Mouse (Mus musculus): ENCODE measurements around the gene Olfr509. TPM values are rescaled to one million over a fixed set of nuclear protein-coding genes. Genes with fewer than 3 reads are reported as not detected.
"Not testable (repeated sequence)": the region's sequence is repeated elsewhere in the genome, so short reads cannot be mapped to it uniquely, and the experiment has no call there.

Olfr509 gene
- 0.05 and 0.09 TPM in 2 replicates for polyA plus RNA-seq (2015; fragmentation: Nextera tagmentation; extraction: Ambion mirVana)

- H3K36me3 ChIP-seq = no peaks in the 10 kb centered on the region
- H3K27me3 ChIP-seq = no peaks in the 10 kb centered on the region
- H3K4me2 ChIP-seq (replicated peaks) = no peak within 1 kb of the TSS
- H3K4me1 ChIP-seq = no peaks in the 10 kb centered on the region
- no peak within 1 kb of the TSS for H3K27ac ChIP-seq
- no peak for ATAC-seq (ENCODE audit: low FRiP score, low read depth)
- H3K4me3 ChIP-seq = no peak within 1 kb of the TSS
- no peak within 1 kb of the TSS for H3K9ac ChIP-seq
- H3K9me3 ChIP-seq = no peaks in the 10 kb centered on the region
Measured at GRCm38 (mm10) chr7:108651806-108652205, at the start of gene Olfr509. Gene Olfr509 (minus strand): TSS chr7:108651906.

DNA sequence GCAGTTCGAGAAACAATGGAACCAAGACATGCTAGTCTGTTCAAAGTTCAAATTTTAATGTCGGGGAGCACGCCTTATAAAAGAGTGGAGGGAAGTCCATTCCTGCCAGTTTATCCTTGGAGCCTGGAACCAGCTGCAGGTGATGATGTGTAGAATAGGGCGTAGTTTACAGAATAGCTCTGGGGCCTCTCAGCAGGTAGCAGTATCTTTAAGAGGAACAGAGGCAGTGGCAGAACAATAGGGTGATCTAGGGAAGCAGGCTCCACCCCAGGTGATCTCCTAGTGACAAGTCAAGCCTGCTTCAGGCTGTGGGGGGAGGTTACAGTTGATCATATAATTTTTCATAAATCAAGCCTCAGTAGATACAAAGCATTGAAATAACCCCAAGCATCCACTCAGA lies 27.2 kb upstream of the Olfr509 start:
- H3K9ac ChIP-seq = no peak overlapping the region
- no peaks in the 10 kb centered on the region for H3K4me1 ChIP-seq
- 78% methylated on average over 4 of the region's 4 CpGs for WGBS
- no peak overlapping the region for H3K4me2 ChIP-seq (replicated peaks)
- no peaks in the 10 kb centered on the region for H3K9me3 ChIP-seq
- no peaks in the 10 kb centered on the region for H3K27me3 ChIP-seq
- no peak overlapping the region for H3K4me3 ChIP-seq
- ATAC-seq (ENCODE audit: low FRiP score, low read depth) = no peak
- H3K36me3 ChIP-seq = no peaks in the 10 kb centered on the region
- H3K27ac ChIP-seq = no peak overlapping the region

DNA sequence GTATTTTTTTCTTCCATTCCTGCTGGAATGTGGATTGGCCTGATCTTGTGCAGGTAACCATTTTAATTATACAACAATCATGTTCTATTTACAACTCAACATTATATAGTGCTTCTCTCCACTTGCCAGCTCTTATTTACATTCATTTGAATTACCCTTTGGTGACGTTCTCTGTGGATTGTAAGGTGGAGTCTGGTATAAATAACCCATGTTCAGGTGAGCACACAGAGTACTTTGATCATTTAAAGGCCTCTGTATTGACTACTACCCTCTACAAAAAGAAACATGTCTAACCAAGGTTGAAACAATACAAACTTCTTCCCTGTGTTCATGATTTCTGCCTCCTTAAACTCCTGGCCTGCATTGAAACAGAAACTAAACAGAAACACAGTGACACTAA lies 19.4 kb upstream of the Olfr509 start:
- Histone ChIP-seq H3K9ac (no peak overlapping the region), H3K36me3 (no peaks in the 10 kb centered on the region), H3K4me1 (no peaks in the 10 kb centered on the region), H3K4me3 (no peak overlapping the region), H3K4me2 (replicated peaks) (no peak overlapping the region), H3K9me3 (no peaks in the 10 kb centered on the region), H3K27me3 (no peaks in the 10 kb centered on the region), H3K27ac (no peak overlapping the region)
- ATAC-seq (ENCODE audit: low FRiP score, low read depth) = no peak
- 79% methylated on average over 1 of the region's 1 CpGs for WGBS

GRCm38 (mm10) chr7:108666118-108666517 lies 14.4 kb upstream of the Olfr509 start, which contains the start of gene Olfr510:
Gene Olfr510 (plus strand): TSS chr7:108666418.
- Histone ChIP-seq H3K9ac (no peak within 1 kb of the TSS), H3K4me3 (no peak within 1 kb of the TSS), H3K4me2 (replicated peaks) (no peak within 1 kb of the TSS), H3K27me3 (no peaks in the 10 kb centered on the region), H3K4me1 (no peaks in the 10 kb centered on the region), H3K9me3 (no peaks in the 10 kb centered on the region), H3K27ac (no peak within 1 kb of the TSS), H3K36me3 (no peaks in the 10 kb centered on the region)
- WGBS = 89% methylated on average over 1 of the region's 1 CpGs
- ATAC-seq (ENCODE audit: low FRiP score, low read depth) = no peak

GRCm38 (mm10) chr7:108662419-108662818 lies 10.7 kb upstream of the Olfr509 start:
- WGBS = 87% methylated on average over 3 of the region's 3 CpGs
- Histone ChIP-seq H3K27ac (no peak overlapping the region), H3K4me3 (no peak overlapping the region)

GRCm38 (mm10) chr7:108629694-108630093 lies 22.0 kb downstream of the Olfr509 start, which contains the start of gene Olfr508:
Gene Olfr508 (plus strand): TSS chr7:108629994.
- no peaks in the 10 kb centered on the region for H3K9me3 ChIP-seq
- ATAC-seq (ENCODE audit: low FRiP score, low read depth) = no peak
- H3K27ac ChIP-seq = no peak within 1 kb of the TSS
- H3K4me2 ChIP-seq (replicated peaks) = no peak within 1 kb of the TSS
- no peak within 1 kb of the TSS for H3K4me3 ChIP-seq
- H3K27me3 ChIP-seq = no peaks in the 10 kb centered on the region
- 87% methylated on average over 3 of the region's 3 CpGs for WGBS
- H3K4me1 ChIP-seq = no peaks in the 10 kb centered on the region
- H3K36me3 ChIP-seq = no peaks in the 10 kb centered on the region
- H3K9ac ChIP-seq = no peak within 1 kb of the TSS

More at GRCm38 (mm10) chr7:108662419-108662818, 10.7 kb upstream of the Olfr509 start:
- H3K9ac ChIP-seq = no peak overlapping the region
- no peak for ATAC-seq (ENCODE audit: low FRiP score, low read depth)
- no peaks in the 10 kb centered on the region for H3K27me3 ChIP-seq
- no peaks in the 10 kb centered on the region for H3K36me3 ChIP-seq
- no peak overlapping the region for H3K4me2 ChIP-seq (replicated peaks)
- H3K4me1 ChIP-seq = no peaks in the 10 kb centered on the region
- no peaks in the 10 kb centered on the region for H3K9me3 ChIP-seq

- H3K4me2 ChIP-seq (replicated peaks) = no peak within 1 kb of the TSS
- no peak within 1 kb of the TSS for H3K27ac ChIP-seq
- H3K9ac ChIP-seq = no peak within 1 kb of the TSS
- H3K36me3 ChIP-seq = no peaks in the 10 kb centered on the region
- WGBS = 71% methylated on average over 2 of the region's 2 CpGs
- H3K4me1 ChIP-seq = no peaks in the 10 kb centered on the region
- no peaks in the 10 kb centered on the region for H3K9me3 ChIP-seq
- ATAC-seq (ENCODE audit: low FRiP score, low read depth) = no peak
- no peaks in the 10 kb centered on the region for H3K27me3 ChIP-seq
- no peak within 1 kb of the TSS for H3K4me3 ChIP-seq
Measured at GRCm38 (mm10) chr7:108621514-108621913, 30.2 kb downstream of the Olfr509 start, which contains the start of gene Olfr507. Gene Olfr507 (plus strand): TSS chr7:108621814.

DNA sequence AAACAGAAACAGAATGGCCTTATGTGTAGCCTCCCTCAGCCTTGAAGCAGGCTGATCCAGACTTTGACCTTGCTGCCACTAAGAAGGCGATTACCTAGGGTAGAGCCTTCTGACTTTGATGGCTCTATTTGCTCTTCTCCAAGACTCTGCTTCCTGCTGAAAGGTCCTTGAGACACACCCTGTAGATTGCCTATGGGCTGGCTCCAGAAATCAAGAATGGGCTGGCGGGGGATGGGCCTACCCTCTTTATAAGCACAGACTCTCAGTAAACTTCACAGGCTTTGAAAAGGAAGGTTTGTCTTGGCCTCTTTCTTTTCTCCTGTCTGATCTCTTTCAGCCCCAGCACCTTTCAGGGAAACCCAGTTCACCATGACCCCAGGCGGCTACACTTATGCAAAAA lies 34.9 kb downstream of the Olfr509 start:
- H3K4me2 ChIP-seq (replicated peaks); H3K36me3 ChIP-seq; H3K27ac ChIP-seq; H3K4me3 ChIP-seq; H3K27me3 ChIP-seq; H3K4me1 ChIP-seq; H3K9ac ChIP-seq; ATAC-seq (ENCODE audit: low FRiP score, low read depth); H3K9me3 ChIP-seq: not testable (repeated sequence)
- WGBS = 70% methylated on average over 3 of the region's 3 CpGs

DNA sequence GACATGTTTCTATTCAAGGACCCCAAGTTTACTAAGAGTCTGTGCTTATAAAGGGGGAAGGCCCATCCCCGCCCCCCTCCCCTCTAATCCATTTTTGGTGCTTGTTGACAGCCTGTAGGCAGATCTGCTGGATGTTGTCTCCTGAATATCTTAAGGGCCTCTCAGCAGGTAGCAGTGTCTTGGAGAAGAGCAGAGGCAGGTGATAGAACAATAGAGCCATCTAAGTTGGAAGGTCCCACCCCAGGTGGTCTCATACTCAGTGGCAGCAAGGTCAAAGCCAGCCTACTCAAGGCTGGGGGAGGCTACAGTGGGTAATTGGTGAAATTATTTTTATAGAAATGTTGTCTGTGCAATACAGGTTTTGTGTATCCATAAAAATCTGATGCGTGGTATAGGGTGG lies 37.6 kb downstream of the Olfr509 start:
- Histone ChIP-seq H3K9ac (no peak overlapping the region), H3K9me3 (no peaks in the 10 kb centered on the region), H3K27ac (no peak overlapping the region), H3K27me3 (no peaks in the 10 kb centered on the region), H3K4me2 (replicated peaks) (no peak overlapping the region), H3K4me1 (no peaks in the 10 kb centered on the region), H3K36me3 (no peaks in the 10 kb centered on the region), H3K4me3 (no peak overlapping the region)
- 83% methylated on average over 2 of the region's 2 CpGs for WGBS
- ATAC-seq (ENCODE audit: low FRiP score, low read depth) = no peak

GRCm38 (mm10) chr7:108610487-108610886 lies 41.2 kb downstream of the Olfr509 start, which contains the start of gene Olfr506:
Gene Olfr506 (plus strand): TSS chr7:108610787.
- Histone ChIP-seq H3K36me3 (no peaks in the 10 kb centered on the region), H3K4me1 (no peaks in the 10 kb centered on the region), H3K9ac (no peak within 1 kb of the TSS), H3K9me3 (no peaks in the 10 kb centered on the region), H3K27ac (no peak within 1 kb of the TSS), H3K4me3 (no peak within 1 kb of the TSS), H3K27me3 (no peaks in the 10 kb centered on the region), H3K4me2 (replicated peaks) (no peak within 1 kb of the TSS)
- no peak for ATAC-seq (ENCODE audit: low FRiP score, low read depth)

GRCm38 (mm10) chr7:108601916-108602315 lies 49.8 kb downstream of the Olfr509 start:
- not testable (repeated sequence) for ATAC-seq (ENCODE audit: low FRiP score, low read depth); H3K4me2 ChIP-seq (replicated peaks); H3K9me3 ChIP-seq; H3K4me3 ChIP-seq; H3K36me3 ChIP-seq; H3K4me1 ChIP-seq; H3K27me3 ChIP-seq; H3K27ac ChIP-seq; H3K9ac ChIP-seq
- 80% methylated on average over 3 of the region's 3 CpGs for WGBS
